Mouse (Mus musculus) cerebellum, adult (tissue): Measurements from ENCODE around the gene Impg1.
"Not testable (repeated sequence)": the region's sequence is repeated elsewhere in the genome, so short reads cannot be mapped to it uniquely, and the experiment has no call there.

Experiments
- ATAC-seq: cut with Nextera tagmentation; 2 replicates; pipeline ENCODE4 v1.9.2; 2017; ENCODE audit warnings: mild to moderate bottlenecking, moderate library complexity, mixed read lengths; ENCODE audit not compliant: insufficient number of reproducible peaks, low FRiP score, low TSS enrichment

Gene Impg1

GRCm38 (mm10) chr9:80351295-80351677 is 114.0 kb downstream of the Impg1 start:
- ATAC-seq, result no peak

- no peak for ATAC-seq
These were observed 120.8 kb downstream of the Impg1 start for GRCm38 (mm10) chr9:80344451-80345000.

DNA sequence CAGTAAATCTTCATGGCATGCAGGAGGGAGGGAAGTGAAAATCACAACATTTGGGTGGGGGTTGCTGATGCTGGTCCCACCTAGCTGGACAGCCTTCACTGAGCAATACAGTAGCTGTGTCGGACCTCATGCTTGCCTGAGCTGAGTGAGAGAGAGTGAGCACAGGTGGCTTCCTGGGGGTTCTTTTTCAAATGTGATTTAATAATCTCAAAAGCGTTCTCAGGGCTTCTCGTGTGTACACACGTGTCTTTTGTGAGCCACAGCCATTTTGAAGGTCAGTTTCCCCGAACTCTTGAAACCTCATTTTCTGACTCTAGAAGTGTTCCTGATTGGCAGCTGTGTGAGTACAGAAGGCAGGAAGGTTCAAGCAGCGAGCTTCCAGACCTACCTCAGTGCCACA is 122.8 kb downstream of the Impg1 start:
- ATAC-seq, result no peak

GRCm38 (mm10) chr9:80341756-80342155 is 123.5 kb downstream of the Impg1 start:
- no peak for ATAC-seq

DNA sequence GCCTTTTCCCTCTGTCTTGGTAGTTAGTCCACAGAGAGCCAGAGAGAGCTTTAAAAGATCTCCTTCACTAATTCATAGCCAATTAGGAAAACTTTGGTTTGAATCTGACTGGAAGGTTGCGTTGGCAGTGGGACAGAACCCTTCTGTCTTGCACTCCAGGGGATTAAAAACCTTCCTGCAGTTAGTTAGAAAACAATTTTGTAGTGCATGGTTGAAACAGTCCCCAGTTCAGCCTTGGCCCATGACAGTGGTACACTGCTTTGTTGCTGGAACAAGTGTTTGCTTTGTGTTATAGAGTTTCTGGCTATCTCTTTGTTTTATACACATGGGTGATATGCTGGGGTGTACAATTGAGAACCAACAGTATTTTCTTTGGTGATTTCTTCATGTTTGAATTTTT is 124.4 kb downstream of the Impg1 start:
- no peak for ATAC-seq

- ATAC-seq, result no peak
These were observed 127.3 kb downstream of the Impg1 start for GRCm38 (mm10) chr9:80338026-80338425.

DNA sequence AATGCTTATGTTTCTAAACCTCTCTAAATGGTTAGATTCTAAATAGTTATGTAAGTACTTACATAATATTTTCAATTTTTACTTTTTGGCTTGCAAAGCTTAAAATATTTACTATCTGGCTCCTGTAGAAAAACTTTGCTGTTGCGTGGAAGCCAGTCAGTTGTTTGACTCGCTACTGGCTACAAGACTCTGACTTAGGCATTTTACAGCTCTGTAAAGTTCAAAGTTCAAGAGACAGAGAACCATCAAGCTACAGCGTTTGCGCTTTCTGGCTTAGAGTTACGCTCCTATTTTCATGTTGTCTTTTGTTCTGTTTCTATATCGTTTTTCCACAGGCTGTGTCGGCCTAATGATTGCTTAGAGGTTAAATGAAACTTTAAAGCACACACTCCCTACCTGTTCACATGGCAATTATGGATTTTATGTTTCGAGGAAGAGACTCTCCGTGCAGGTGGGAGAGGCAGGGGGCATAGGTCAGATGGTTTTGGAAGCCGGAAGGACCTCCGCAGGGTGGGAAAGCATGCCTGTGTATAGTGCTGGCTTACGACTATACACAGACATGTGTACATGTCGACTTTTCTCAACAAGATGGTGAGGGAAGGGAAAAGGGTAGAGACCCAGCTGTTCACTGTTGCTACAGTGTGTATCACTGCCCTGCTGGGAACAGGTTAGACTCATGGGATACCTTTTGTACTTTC is 129.5 kb downstream of the Impg1 start:
- ATAC-seq, result no peak

DNA sequence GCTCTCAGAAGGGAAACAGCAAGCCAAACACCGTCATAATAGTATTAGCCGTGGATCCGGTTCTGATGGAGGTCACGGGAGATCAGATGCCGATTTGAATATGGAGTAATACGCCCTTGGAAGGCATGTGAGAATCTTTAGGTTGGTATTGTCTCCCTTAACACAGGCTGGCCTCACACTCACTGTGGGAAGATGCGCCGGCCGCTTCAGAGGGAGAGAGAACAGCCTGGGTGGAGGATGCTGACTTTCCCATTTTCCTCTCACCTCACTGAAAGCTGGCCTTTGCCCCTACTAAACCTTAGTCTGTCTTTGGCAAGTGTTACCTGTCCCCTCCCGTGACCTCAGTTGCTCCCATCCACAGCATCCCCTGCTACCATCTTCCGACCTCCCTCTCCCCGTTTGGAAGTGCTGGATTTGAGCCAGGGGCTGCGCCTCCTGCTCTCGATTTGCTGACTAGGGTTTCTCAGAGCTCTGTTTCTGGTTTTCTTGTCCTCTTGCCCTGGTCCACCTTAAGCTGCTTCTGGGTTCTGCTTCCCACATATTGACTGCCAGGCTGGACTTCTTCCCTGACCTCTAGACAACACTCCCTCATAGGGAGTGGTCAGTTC is 131.2 kb downstream of the Impg1 start:
- 0 out of 2 replicates have a peak, but pooled peaks have one; percentile 7 for ATAC-seq

DNA sequence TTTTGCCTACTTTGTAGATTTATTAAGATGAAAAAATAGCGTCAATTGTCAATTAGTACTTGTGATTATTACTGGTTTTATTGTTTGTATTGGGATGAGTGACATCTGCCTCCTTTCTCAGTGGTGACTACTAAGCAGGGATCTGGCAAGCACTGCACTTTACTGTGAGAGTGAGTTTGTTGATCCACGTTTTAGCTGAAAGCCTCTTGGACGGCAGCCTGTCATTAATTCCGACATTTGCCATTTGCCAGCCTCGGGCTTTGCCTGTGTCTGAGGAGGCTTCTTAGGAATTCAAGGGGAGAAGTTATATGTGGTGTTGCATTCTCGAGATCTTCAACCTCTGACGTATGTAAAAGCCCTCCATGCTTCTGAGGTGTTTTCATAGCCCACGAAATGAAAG is 131.8 kb downstream of the Impg1 start:
- ATAC-seq, result no peak

DNA sequence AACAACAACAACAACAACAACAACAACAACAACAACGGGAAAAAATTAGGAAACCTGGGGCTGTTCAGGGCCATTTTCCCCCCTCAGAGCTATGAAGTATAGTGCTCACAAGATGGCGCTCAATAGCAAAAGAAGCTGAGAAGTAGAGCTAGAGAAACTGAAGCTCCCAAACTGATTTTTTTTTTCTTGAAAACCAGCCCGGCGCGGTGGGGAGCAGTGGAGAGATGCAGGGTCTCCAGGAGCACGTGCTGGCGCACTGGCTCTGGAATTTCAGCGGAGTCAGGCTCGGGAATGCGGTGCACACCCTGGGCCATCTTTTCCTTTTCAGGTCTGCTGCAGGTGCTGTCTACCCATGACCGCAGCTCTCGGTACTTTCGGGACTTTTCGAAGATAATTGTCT is 133.1 kb downstream of the Impg1 start:
- no peak; the same call in 1 of the 2 replicates for ATAC-seq

GRCm38 (mm10) chr9:80321051-80321887 is 144.0 kb downstream of the Impg1 start:
- not testable (repeated sequence) for ATAC-seq

DNA sequence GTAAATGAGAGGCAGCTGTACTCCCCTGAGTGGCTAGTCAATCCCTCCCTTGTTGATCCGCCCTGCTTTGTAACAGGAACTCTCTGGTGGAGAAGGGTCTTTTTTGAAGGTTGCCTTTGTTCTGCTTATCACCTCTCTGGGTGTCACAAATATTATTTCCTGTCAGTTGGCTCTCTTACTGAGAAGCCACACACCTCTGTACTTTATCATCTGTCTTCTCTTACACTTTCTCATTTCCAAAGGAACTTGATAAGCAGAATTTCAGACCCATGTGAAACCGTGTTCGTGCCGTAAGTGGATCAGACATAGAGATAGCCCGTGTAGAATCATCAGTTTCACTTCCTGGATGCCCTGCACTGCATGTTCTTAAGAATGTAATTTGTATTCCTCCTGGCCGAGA is 147.3 kb downstream of the Impg1 start:
- no peak for ATAC-seq

DNA sequence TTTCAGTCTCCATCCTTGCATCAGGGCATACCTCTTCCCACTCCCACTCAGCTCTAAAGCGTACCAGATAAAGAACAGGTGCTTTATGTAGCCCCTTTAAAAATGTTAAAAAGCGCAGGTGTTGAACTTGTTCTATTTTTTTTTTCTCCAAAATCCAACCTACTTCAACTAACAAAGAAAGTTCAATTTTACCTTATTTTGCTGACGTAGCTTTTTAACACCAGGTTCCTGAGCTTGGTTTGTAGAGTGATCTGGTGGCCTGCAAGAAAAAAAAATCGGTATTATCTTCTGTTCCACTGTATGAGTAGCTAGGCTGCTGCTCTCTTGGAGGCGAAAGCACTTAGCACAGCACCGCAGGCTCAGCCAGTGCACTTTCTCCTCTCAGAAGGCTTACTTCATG is 149.4 kb downstream of the Impg1 start:
- ATAC-seq, result no peak

GRCm38 (mm10) chr9:80313610-80314009 is 151.7 kb downstream of the Impg1 start:
- ATAC-seq, result no peak

DNA sequence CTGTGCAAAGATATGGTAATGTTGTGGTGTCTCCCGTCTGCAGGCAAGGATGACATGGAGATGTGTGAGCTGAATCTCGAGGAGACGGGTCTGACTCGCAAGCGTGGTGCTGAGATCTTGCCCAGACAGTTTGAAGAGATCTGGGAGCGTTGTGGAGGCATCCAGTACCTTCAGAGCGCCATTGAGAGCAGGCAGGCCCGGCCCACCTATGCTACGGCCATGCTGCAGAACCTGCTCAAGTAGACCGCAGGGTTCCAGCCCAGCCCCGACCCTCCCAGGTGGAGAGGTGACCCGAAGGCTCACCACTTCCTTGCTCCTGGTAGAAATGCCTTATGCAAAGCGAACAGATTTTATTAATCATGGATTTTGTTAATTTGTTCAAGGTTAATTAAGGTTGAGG is 157.7 kb downstream of the Impg1 start:
- no peak for ATAC-seq

- ATAC-seq, result no peak
These were observed 158.4 kb downstream of the Impg1 start for GRCm38 (mm10) chr9:80306853-80307252.

DNA sequence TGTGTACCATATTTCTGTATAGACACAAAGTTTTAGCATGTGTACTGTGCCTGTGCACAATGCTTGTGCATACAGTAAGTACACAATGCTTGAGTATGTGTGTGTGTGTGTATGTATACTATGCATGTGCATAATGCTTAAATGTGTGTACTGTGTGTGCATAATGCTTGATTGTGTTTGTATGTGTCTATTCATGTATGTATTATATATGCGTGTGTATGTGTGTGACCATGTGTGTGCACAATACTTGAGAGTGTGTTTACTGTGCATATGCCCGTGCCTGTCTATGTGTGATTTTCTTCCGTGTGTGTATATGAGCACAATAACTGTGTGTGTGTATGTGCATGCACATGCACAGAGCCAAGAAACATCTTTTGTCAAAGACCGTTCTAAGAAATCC is 158.9 kb downstream of the Impg1 start:
- ATAC-seq, result no peak

- ATAC-seq, result no peak
These were observed 161.8 kb downstream of the Impg1 start for GRCm38 (mm10) chr9:80303518-80303917.

- ATAC-seq, result no peak
These were observed 166.2 kb downstream of the Impg1 start for GRCm38 (mm10) chr9:80299031-80299430.

DNA sequence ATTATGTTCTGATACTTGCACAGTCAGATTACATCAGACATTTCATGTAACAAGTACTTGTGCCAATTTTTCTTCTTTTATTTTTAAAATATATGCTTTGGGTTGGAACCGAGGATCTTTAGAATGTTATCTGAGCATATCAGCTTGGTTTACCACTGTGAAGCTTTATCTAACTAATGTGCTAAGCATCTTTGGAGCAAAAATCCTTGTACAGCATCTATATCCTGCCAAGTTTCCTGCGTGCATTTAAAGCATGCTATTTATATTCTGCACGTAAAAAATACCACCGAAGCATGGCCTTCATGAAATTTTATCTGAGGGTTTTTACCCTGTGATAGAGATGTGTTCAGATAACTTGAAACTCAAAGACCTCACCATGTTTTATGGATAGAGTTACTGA is 169.2 kb downstream of the Impg1 start:
- ATAC-seq, result no peak

- ATAC-seq, result no peak
These were observed 172.2 kb downstream of the Impg1 start for GRCm38 (mm10) chr9:80293056-80293584.
